Mouse (Mus musculus): ENCODE measurements at regions not wholly inside any gene's neighbourhood (a gene's known extent, or its start where the extent isn't known, plus 50 kb on each side); places are given as distances from the start of the nearest gene placed in this dataset.

DNA sequence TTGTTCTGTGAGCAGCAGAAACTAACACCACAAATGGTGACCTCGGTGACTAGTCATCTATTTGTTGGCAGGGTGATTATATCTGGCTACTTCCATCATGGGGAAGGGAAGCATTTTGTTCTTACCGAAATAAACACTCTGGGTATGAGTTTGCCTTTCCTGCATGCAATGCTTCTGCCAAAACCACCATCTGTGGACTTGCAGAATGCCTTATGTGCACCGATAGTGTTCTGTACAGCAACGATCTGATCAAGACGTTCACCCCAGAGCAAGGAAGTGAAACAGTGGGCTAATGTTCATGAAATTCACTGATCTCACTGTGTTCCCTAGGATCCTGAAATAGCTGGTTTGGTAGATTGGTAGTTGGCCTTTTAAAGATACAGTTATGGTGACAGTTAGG, 96.3 kb upstream of the Adcy1 start:
- no peaks in the 10 kb centered on the region for H3K36me3 ChIP-seq (replicated peaks)
- 89% methylated on average over 5 of the region's 5 CpGs for WGBS
- DNase-seq (ENCODE audit: low spot score): no peak
- no peak overlapping the region for H3K4me3 ChIP-seq
- H3K4me1 ChIP-seq: no peaks in the 10 kb centered on the region
- no peak overlapping the region for H3K27ac ChIP-seq (replicated peaks)
- 0 out of 2 replicates have a peak, but pooled peaks cover 6% of the 10 kb centered on the region for H3K9me3 ChIP-seq
- H3K27me3 ChIP-seq (replicated peaks; ENCODE audit: low read depth, poor library complexity, severe bottlenecking): no peaks in the 10 kb centered on the region

DNA sequence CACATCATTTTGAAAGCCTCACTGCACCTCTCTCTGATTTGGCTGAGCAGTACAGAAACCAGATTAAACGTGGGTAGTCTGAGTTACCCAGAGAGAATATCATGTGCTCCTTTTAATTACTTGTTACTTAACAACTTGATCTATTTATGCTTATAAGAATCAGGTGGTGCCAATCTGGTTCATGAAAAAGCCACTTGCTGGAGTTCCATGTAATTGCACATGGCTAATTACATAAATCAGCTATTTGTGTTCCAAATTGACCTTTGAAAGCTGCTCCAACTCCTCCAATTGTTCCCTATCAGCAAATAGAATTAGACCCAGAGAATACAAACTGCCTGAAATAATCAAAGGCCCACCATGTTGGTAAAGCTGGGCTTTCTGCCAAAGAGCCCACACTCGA, 98.8 kb upstream of the Adcy1 start:
- Histone ChIP-seq H3K4me1 (no peaks in the 10 kb centered on the region), H3K27ac (replicated peaks) (no peak overlapping the region), H3K4me3 (no peak overlapping the region), H3K36me3 (replicated peaks) (no peaks in the 10 kb centered on the region), H3K9me3 (0 out of 2 replicates have a peak, but pooled peaks cover 3% of the 10 kb centered on the region), H3K27me3 (replicated peaks; ENCODE audit: low read depth, poor library complexity, severe bottlenecking) (no peaks in the 10 kb centered on the region)
- WGBS: 65% methylated on average over 2 of the region's 2 CpGs
- DNase-seq (ENCODE audit: low spot score): no peak

DNA sequence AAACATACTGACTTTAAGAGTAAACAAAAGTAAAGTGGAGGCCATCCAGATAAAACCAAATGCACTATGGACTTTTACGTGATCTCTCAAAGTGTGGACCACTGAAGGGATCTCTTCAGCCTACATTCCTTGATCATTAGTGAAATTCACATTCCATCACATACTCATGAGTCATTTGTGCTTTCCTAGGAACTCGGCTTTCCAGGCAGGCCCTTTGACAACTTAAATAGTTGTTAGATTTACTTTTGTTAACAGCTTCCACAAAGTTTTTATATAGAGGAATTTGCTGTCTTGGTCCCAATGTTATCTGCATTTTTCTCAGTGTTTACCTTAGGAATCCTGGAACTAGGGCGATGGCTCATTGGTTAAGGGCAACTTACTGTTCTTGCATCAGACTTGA, 99.7 kb upstream of the Adcy1 start:
- DNase-seq (ENCODE audit: low spot score): no peak
- no peaks in the 10 kb centered on the region for H3K36me3 ChIP-seq (replicated peaks)
- 0 out of 2 replicates have a peak, but pooled peaks cover 3% of the 10 kb centered on the region for H3K9me3 ChIP-seq
- H3K4me3 ChIP-seq: no peak overlapping the region
- no peaks in the 10 kb centered on the region for H3K4me1 ChIP-seq
- no peaks in the 10 kb centered on the region for H3K27me3 ChIP-seq (replicated peaks; ENCODE audit: low read depth, poor library complexity, severe bottlenecking)
- no peak overlapping the region for H3K27ac ChIP-seq (replicated peaks)
- 81% methylated on average over 3 of the region's 3 CpGs for WGBS

- Histone ChIP-seq H3K9me3 (peaks cover 2% of the 10 kb centered on the region; the same call in 1 of the 2 replicates), H3K27me3 (replicated peaks; ENCODE audit: low read depth, poor library complexity, severe bottlenecking) (no peaks in the 10 kb centered on the region), H3K27ac (replicated peaks) (no peak overlapping the region), H3K4me1 (no peaks in the 10 kb centered on the region), H3K36me3 (replicated peaks) (no peaks in the 10 kb centered on the region), H3K4me3 (no peak overlapping the region)
- no peak for DNase-seq (ENCODE audit: low spot score)
- WGBS: 78% methylated on average over 1 of the region's 1 CpGs
These were observed 100.3 kb upstream of the Adcy1 start for GRCm38 (mm10) chr11:6962786-6963575.

DNA sequence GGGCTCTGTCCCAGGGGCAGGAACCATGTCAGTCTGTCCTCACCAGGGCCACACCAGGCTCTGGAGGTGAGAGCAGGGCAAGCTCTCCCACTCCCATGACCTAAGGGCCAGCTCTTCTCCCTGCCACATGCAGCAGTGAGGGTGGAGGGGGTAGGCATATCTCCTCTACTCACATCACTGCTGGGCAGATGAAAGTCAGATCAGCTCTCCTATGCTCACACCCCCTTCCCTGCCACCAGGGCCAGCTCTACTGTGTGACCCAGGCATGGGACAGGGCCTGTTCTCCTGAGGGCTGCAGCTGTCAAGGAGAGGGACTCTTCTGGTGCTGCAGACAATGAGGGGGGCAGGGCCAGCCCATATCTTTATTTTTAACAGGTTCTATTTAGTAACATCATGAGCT, 101.0 kb upstream of the Adcy1 start:
- H3K27ac ChIP-seq (replicated peaks): no peak overlapping the region; the same call in 1 of the 2 replicates
- no peak for DNase-seq (ENCODE audit: low spot score)
- H3K4me3 ChIP-seq: no peak overlapping the region
- peaks cover 2% of the 10 kb centered on the region; the same call in 1 of the 2 replicates for H3K9me3 ChIP-seq
- no peaks in the 10 kb centered on the region for H3K27me3 ChIP-seq (replicated peaks; ENCODE audit: low read depth, poor library complexity, severe bottlenecking)
- no peaks in the 10 kb centered on the region for H3K4me1 ChIP-seq
- no peaks in the 10 kb centered on the region for H3K36me3 ChIP-seq (replicated peaks)

GRCm38 (mm10) chr11:6952787-6953186, 110.5 kb upstream of the Adcy1 start:
- 87% methylated on average over 1 of the region's 1 CpGs for WGBS
- no peak overlapping the region for H3K4me3 ChIP-seq
- H3K27me3 ChIP-seq (replicated peaks; ENCODE audit: low read depth, poor library complexity, severe bottlenecking): no peaks in the 10 kb centered on the region
- H3K27ac ChIP-seq (replicated peaks): no peak overlapping the region
- DNase-seq (ENCODE audit: low spot score): no peak
- no peaks in the 10 kb centered on the region for H3K36me3 ChIP-seq (replicated peaks)
- H3K4me1 ChIP-seq: no peaks in the 10 kb centered on the region
- H3K9me3 ChIP-seq: no peaks in the 10 kb centered on the region

DNA sequence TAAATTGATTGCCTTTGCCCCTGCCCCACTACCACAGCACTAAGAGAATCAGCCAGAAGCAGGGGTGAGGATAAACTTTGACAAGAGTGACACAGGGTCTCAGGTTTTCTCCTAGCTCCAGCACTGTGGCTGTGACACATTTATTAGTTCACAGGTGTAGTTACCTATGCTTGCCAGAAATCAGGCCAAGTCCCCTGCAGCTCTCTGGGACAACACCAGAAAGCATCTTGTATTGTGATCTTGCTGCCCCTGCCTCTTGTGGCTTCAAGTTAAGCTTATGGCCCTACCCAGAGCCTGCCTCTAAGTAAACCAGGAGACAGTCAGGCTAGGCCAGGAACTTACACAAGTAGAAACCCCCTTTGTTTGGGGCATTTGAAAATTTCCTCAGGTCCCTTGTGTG, 111.9 kb upstream of the Adcy1 start:
- Histone ChIP-seq H3K36me3 (replicated peaks) (no peaks in the 10 kb centered on the region), H3K27me3 (replicated peaks; ENCODE audit: low read depth, poor library complexity, severe bottlenecking) (no peaks in the 10 kb centered on the region), H3K4me3 (no peak overlapping the region), H3K4me1 (no peaks in the 10 kb centered on the region), H3K27ac (replicated peaks) (no peak overlapping the region), H3K9me3 (no peaks in the 10 kb centered on the region)
- DNase-seq (ENCODE audit: low spot score): no peak

DNA sequence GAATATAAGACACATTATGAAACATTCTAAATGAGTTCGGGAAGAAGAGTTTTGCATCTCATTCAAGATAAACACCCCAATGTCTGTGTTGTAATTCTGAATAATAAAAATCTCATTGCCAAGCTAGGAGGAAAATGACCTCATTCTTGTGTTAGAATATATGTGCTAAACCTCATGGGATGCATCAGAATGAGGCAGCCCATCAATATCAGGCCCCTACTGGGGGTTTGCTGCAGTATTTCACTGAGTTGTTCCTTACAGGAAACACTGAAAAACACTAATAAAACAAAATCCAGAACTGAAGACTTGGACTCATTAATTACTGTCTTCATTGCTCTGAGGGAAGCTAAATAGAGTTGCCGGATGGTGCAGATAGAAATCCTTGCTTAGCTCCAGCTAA, 111.6 kb upstream of the Gm11983 start:
- WGBS: 89% methylated on average over 2 of the region's 2 CpGs
- DNase-seq (ENCODE audit: low spot score): no peak

GRCm38 (mm10) chr11:6934157-6934556, 96.7 kb upstream of the Gm11983 start:
- Histone ChIP-seq H3K27ac (replicated peaks) (no peak overlapping the region), H3K4me1 (no peaks in the 10 kb centered on the region), H3K27me3 (replicated peaks; ENCODE audit: low read depth, poor library complexity, severe bottlenecking) (no peaks in the 10 kb centered on the region), H3K9me3 (no peaks in the 10 kb centered on the region), H3K4me3 (no peak overlapping the region), H3K36me3 (replicated peaks) (no peaks in the 10 kb centered on the region)
- no peak for DNase-seq (ENCODE audit: low spot score)
- WGBS: 94% methylated on average over 1 of the region's 1 CpGs

More for the DNA sequence above, 111.6 kb upstream of the Gm11983 start:
- H3K4me1 ChIP-seq: no peaks in the 10 kb centered on the region
- no peaks in the 10 kb centered on the region for H3K9me3 ChIP-seq
- H3K27ac ChIP-seq (replicated peaks): no peak overlapping the region
- H3K4me3 ChIP-seq: no peak overlapping the region
- H3K27me3 ChIP-seq (replicated peaks; ENCODE audit: low read depth, poor library complexity, severe bottlenecking): no peaks in the 10 kb centered on the region
- H3K36me3 ChIP-seq (replicated peaks): no peaks in the 10 kb centered on the region

DNA sequence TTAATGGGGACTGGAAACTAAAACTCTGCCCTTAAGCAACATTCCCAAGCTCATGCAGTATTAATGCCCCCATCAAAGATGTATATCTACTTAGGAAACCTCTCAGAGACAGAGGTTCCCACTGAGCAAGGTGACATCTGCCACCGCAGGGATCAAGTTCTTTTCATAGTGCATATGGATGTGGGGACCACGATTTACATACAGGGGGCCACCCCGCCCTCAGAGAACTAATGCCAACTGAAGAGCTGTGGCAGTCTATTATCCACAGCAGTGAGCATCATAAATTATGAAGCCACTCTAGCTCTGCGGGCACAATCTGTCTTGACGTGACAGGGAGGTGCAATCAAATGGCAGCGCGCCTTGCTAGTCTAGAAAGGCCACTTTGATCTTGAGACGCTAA, 88.6 kb upstream of the Gm11983 start:
- DNase-seq (ENCODE audit: low spot score): no peak
- no peaks in the 10 kb centered on the region for H3K9me3 ChIP-seq
- no peaks in the 10 kb centered on the region for H3K36me3 ChIP-seq (replicated peaks)
- H3K27ac ChIP-seq (replicated peaks): no peak overlapping the region
- no peak overlapping the region for H3K4me3 ChIP-seq
- H3K27me3 ChIP-seq (replicated peaks; ENCODE audit: low read depth, poor library complexity, severe bottlenecking): no peaks in the 10 kb centered on the region
- WGBS: 86% methylated on average over 8 of the region's 8 CpGs
- H3K4me1 ChIP-seq: peaks cover 17% of the 10 kb centered on the region

GRCm38 (mm10) chr11:6924476-6924875, 87.0 kb upstream of the Gm11983 start:
- Histone ChIP-seq H3K4me3 (no peak overlapping the region), H3K4me1 (peaks cover 17% of the 10 kb centered on the region), H3K9me3 (no peaks in the 10 kb centered on the region), H3K27me3 (replicated peaks; ENCODE audit: low read depth, poor library complexity, severe bottlenecking) (no peaks in the 10 kb centered on the region), H3K36me3 (replicated peaks) (no peaks in the 10 kb centered on the region), H3K27ac (replicated peaks) (0 out of 2 replicates have a peak overlapping the region, but pooled peaks have one; percentile 11)
- WGBS: 28% methylated on average over 6 of the region's 6 CpGs
- peak; percentile 18 for DNase-seq (ENCODE audit: low spot score)

- H3K4me3 ChIP-seq: peak overlapping the region; percentile 28; the same call in 1 of the 2 replicates
- H3K27me3 ChIP-seq (replicated peaks; ENCODE audit: low read depth, poor library complexity, severe bottlenecking): no peaks in the 10 kb centered on the region
- H3K4me1 ChIP-seq: peaks cover 17% of the 10 kb centered on the region
- no peaks in the 10 kb centered on the region for H3K36me3 ChIP-seq (replicated peaks)
- H3K27ac ChIP-seq (replicated peaks): peak overlapping the region; percentile 57
- DNase-seq (ENCODE audit: low spot score): peak; percentile 70
- no peaks in the 10 kb centered on the region for H3K9me3 ChIP-seq
- 8% methylated on average over 6 of the region's 6 CpGs for WGBS
These were observed 86.5 kb upstream of the Gm11983 start for GRCm38 (mm10) chr11:6923917-6924316.

DNA sequence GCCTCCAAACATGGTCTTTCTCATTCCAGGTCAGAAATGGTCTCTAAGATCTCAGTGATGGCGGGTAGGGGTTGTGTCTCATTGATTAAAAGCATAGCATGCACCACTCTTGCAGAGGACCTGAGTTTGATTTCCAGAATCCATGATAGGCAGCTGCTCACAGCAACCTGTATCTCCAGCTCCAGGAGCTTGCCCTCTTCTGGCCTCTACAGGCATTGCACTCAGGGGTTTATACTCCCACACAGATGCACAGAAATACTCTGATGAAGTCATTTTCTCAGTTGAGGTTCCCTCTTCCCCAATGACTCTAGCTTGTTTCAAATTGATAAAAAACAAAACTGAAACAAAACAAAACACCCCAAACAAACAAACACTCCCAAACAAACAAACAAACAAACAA, 81.1 kb upstream of the Gm11983 start:
- Histone ChIP-seq H3K36me3 (replicated peaks) (no peaks in the 10 kb centered on the region), H3K9me3 (peaks cover 10% of the 10 kb centered on the region), H3K27me3 (replicated peaks; ENCODE audit: low read depth, poor library complexity, severe bottlenecking) (no peaks in the 10 kb centered on the region), H3K27ac (replicated peaks) (no peak overlapping the region), H3K4me1 (peaks cover 2% of the 10 kb centered on the region), H3K4me3 (no peak overlapping the region)
- DNase-seq (ENCODE audit: low spot score): no peak
- WGBS: 96% methylated on average over 1 of the region's 1 CpGs

Measured in embryonic facial prominence, embryonic 10.5 days (tissue).